Mouse (Mus musculus) frontal cortex, adult 2 months (tissue): ENCODE measurements at regions not wholly inside any gene's neighbourhood (a gene's known extent, or its start where the extent isn't known, plus 50 kb on each side); places are given as distances from the start of the nearest gene placed in this dataset.

ENCODE experiments used
- DNase-seq, 2 experiments: peaks; one replicate each; pipeline ENCODE4 v3.0.0; 2022; ENCODE audit warnings: low spot score in 1 of 2; ENCODE audit errors: extremely low spot score in 1 of 2

- no peak for DNase-seq
These were observed 133.8 kb downstream of the Mylk4 start for GRCm38 (mm10) chr13:32649982-32650381.

- DNase-seq, result no peak
These were observed 140.6 kb downstream of the Mylk4 start for GRCm38 (mm10) chr13:32643030-32643750.

- DNase-seq, result no peak
These were observed 142.8 kb downstream of the Mylk4 start for GRCm38 (mm10) chr13:32640941-32641340.

- DNase-seq, result peak in 1 of 2 experiments; percentile 9
These were observed 153.5 kb downstream of the Mylk4 start for GRCm38 (mm10) chr13:32630122-32630732.

GRCm38 (mm10) chr13:32613916-32614315, 169.8 kb downstream of the Mylk4 start:
- no peak for DNase-seq

- DNase-seq, result peak in 1 of 2 experiments; percentile 15
These were observed 172.0 kb downstream of the Mylk4 start for GRCm38 (mm10) chr13:32611551-32612295.

- no peak for DNase-seq
These were observed 172.8 kb downstream of the Mylk4 start for GRCm38 (mm10) chr13:32610970-32611369.

- DNase-seq, result no peak
These were observed 175.3 kb downstream of the Mylk4 start for GRCm38 (mm10) chr13:32608413-32608812.

GRCm38 (mm10) chr13:32603925-32604590, 179.7 kb downstream of the Mylk4 start:
- DNase-seq, result no peak

GRCm38 (mm10) chr13:32601315-32601714, 182.4 kb downstream of the Mylk4 start:
- no peak for DNase-seq

GRCm38 (mm10) chr13:32593611-32594010, 190.1 kb downstream of the Mylk4 start:
- DNase-seq, result no peak

- no peak for DNase-seq
These were observed 190.6 kb downstream of the Mylk4 start for GRCm38 (mm10) chr13:32593131-32593530.

GRCm38 (mm10) chr13:32581598-32581997, 202.2 kb downstream of the Mylk4 start:
- no peak for DNase-seq

GRCm38 (mm10) chr13:32567850-32568249, 215.9 kb downstream of the Mylk4 start:
- no peak for DNase-seq

- DNase-seq, result no peak
These were observed 222.1 kb upstream of the Gmds start for GRCm38 (mm10) chr13:32560666-32561065.

GRCm38 (mm10) chr13:32556396-32556795, 217.9 kb upstream of the Gmds start:
- DNase-seq, result no peak

GRCm38 (mm10) chr13:32555064-32555463, 216.5 kb upstream of the Gmds start:
- DNase-seq, result no peak

- no peak for DNase-seq
These were observed 216.1 kb upstream of the Gmds start for GRCm38 (mm10) chr13:32554601-32555000.

GRCm38 (mm10) chr13:32553136-32553535, 214.6 kb upstream of the Gmds start:
- no peak for DNase-seq

- DNase-seq, result no peak
These were observed 211.6 kb upstream of the Gmds start for GRCm38 (mm10) chr13:32550113-32550512.

- DNase-seq, result no peak
These were observed 208.6 kb upstream of the Gmds start for GRCm38 (mm10) chr13:32547126-32547525.
